Mouse (Mus musculus) right cerebral cortex, postnatal 10 days (tissue): ENCODE data around the gene Diras2.
A peak's percentile ranks its signal among the peaks of the same experiment; 100 is the strongest.

Experiments
- DNase-seq, 2 experiments: peaks; one replicate each; pipeline ENCODE4 v3.0.0; 2021; ENCODE audit warnings: low spot score in 2 of 2

The Diras2 gene

GRCm38 (mm10) chr13:52552822-52553477, 21.9 kb upstream of the Diras2 start:
- no peak for DNase-seq

- no peak for DNase-seq
Measured at GRCm38 (mm10) chr13:52551275-52551674, 20.2 kb upstream of the Diras2 start.

- DNase-seq, result no peak
Measured at GRCm38 (mm10) chr13:52550690-52551193, 19.7 kb upstream of the Diras2 start.

- no peak for DNase-seq
Measured at GRCm38 (mm10) chr13:52546288-52546687, 15.2 kb upstream of the Diras2 start.

- DNase-seq, result no peak
Measured at GRCm38 (mm10) chr13:52542636-52543035, 11.6 kb upstream of the Diras2 start.

- DNase-seq, result no peak
Measured at GRCm38 (mm10) chr13:52542036-52542526, 11.0 kb upstream of the Diras2 start.

GRCm38 (mm10) chr13:52541385-52542035, 10.4 kb upstream of the Diras2 start:
- DNase-seq, result no peak

- DNase-seq, result no peak
Measured at GRCm38 (mm10) chr13:52539461-52539860, 8.4 kb upstream of the Diras2 start.

GRCm38 (mm10) chr13:52538588-52539116, 7.6 kb upstream of the Diras2 start:
- no peak for DNase-seq

GRCm38 (mm10) chr13:52537754-52538587, 6.9 kb upstream of the Diras2 start:
- no peak for DNase-seq

GRCm38 (mm10) chr13:52535542-52535941, 4.5 kb upstream of the Diras2 start:
- DNase-seq, result peak in 1 of 2 experiments; percentile 76

GRCm38 (mm10) chr13:52533644-52534043, 2.6 kb upstream of the Diras2 start:
- DNase-seq, result no peak

GRCm38 (mm10) chr13:52530008-52530945, 802 bp downstream of the Diras2 start:
- DNase-seq, result peak; percentile 92

- DNase-seq, result no peak
Measured at GRCm38 (mm10) chr13:52529188-52529972, 1.7 kb downstream of the Diras2 start.

- DNase-seq, result peak; percentile 59 to 73
Measured at GRCm38 (mm10) chr13:52528786-52529185, 2.3 kb downstream of the Diras2 start.

GRCm38 (mm10) chr13:52528281-52528680, 2.8 kb downstream of the Diras2 start:
- no peak for DNase-seq

- no peak for DNase-seq
Measured at GRCm38 (mm10) chr13:52526249-52527035, 4.6 kb downstream of the Diras2 start.

GRCm38 (mm10) chr13:52524313-52524712, 6.8 kb downstream of the Diras2 start:
- DNase-seq, result no peak

- no peak for DNase-seq
Measured at GRCm38 (mm10) chr13:52521176-52521575, 9.9 kb downstream of the Diras2 start.
